Mouse (Mus musculus) heart, embryonic 14.5 days (tissue): ENCODE results near the gene Yjefn3. TPM values are rescaled to one million over a fixed set of nuclear protein-coding genes. Genes with fewer than 3 reads are reported as not detected.
A peak's percentile ranks its signal among the peaks of the same experiment; 100 is the strongest.

Source experiments
- ATAC-seq: fragments of 200-750 bp; cut with Nextera tagmentation; 2 replicates; pipeline ENCODE4 v1.8.0; 2017; ENCODE audit warnings: low read depth, moderate TSS enrichment; ENCODE audit not compliant: insufficient number of reproducible peaks, insufficient read depth, low FRiP score
- H3K27ac ChIP-seq, 2 experiments: fragments of 200-500 bp in 1 of 2; fragments of 300-500 bp in 1 of 2; sonication (generic) in 1 of 2; replicated peaks in 1 of 2; 2 replicates each; pipeline ENCODE4 v1.5.1; 2012 to 2014; ENCODE audit warnings: low read depth in 2 of 2, low read length in 2 of 2, control low read depth in 1 of 2, mild to moderate bottlenecking in 1 of 2, mixed read lengths in 1 of 2; ENCODE audit not compliant: control insufficient read depth in 1 of 2, insufficient read depth in 1 of 2
- H3K27me3 ChIP-seq: fragments of 300-500 bp; sonication (generic); 2 replicates; pipeline ENCODE4 v1.6.1; 2014; ENCODE audit warnings: mild to moderate bottlenecking, low read length, control low read depth; ENCODE audit not compliant: control insufficient read depth, insufficient read depth
- H3K36me3 ChIP-seq: fragments of 300-500 bp; sonication (generic); 2 replicates; pipeline ENCODE4 v1.6.1; 2014; ENCODE audit warnings: mild to moderate bottlenecking, control low read depth, low read length, mixed read lengths; ENCODE audit not compliant: control insufficient read depth, insufficient read depth
- H3K4me1 ChIP-seq, 2 experiments: fragments of 200-500 bp in 1 of 2; fragments of 300-500 bp in 1 of 2; sonication (generic) in 1 of 2; 2 replicates each; pipeline ENCODE4 v1.6.1; 2012 to 2014; ENCODE audit warnings: low read length in 2 of 2, control low read depth in 1 of 2, mixed read lengths in 1 of 2; ENCODE audit not compliant: control insufficient read depth in 2 of 2, insufficient read depth in 2 of 2
- H3K4me2 ChIP-seq: fragments of 300-500 bp; sonication (generic); 2 replicates; pipeline ENCODE4 v1.6.1; 2014; ENCODE audit warnings: mild to moderate bottlenecking, low read length
- H3K4me3 ChIP-seq, 2 experiments: fragments of 200-500 bp in 1 of 2; fragments of 300-500 bp in 1 of 2; sonication (generic) in 1 of 2; 2 replicates each; pipeline ENCODE4 v1.5.1; 2012 to 2014; ENCODE audit warnings: low read length in 2 of 2, mild to moderate bottlenecking in 2 of 2, control low read depth in 1 of 2, low read depth in 1 of 2, moderate library complexity in 1 of 2; ENCODE audit not compliant: control insufficient read depth in 1 of 2, insufficient read depth in 1 of 2
- H3K9ac ChIP-seq: fragments of 300-500 bp; sonication (generic); 2 replicates; pipeline ENCODE4 v1.6.1; 2014; ENCODE audit warnings: mild to moderate bottlenecking, low read length
- H3K9me3 ChIP-seq: fragments of 300-500 bp; sonication (generic); 2 replicates; pipeline ENCODE4 v1.6.1; 2016; ENCODE audit warnings: low read length, control low read depth; ENCODE audit not compliant: control insufficient read depth
- WGBS: fragments of 180-500 bp; shearing (Covaris S2); extraction: QIAGEN DNeasy Blood & Tissue Kit; methylation state at CpG from one replicate; pipeline ENCODE4 v1.1.7; 2014; 5-methylcytosine and 5-hydroxymethylcytosine counted together
- polyA plus RNA-seq: library from polyadenylated mRNA; unstranded; fragments of >200 nt; fragmentation: Nextera tagmentation; extraction: Ambion mirVana; gene quantifications from 2 replicates; pipeline ENCODE4 v1.2.1, GENCODE M21; 2014

The Yjefn3 gene
- polyA plus RNA-seq, 1 experiment from 2014 or later: 8.4 TPM

DNA sequence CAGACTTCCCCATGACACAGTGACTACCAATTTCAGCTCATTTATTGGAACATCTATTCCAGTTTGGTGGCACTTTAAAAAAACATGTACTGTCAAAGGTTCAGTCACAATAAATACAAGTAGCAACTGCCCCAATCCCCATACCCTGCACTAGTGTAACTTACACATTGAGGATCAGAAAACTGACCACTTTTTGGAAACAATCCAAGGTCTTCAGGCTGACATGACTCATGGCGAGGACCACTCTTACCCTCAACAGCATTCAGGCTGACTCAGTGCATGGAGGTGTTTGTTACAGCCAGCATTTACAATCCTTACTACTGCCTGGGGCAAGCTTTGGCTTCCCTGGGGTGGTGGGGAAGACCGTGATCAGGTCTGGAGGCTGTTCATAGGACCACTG is 4.6 kb upstream of the Yjefn3 start:
- H3K9ac ChIP-seq: no peak overlapping the region
- no peak overlapping the region for H3K27ac ChIP-seq
- H3K9me3 ChIP-seq: no peaks in the 10 kb centered on the region
- no peaks in the 10 kb centered on the region for H3K27me3 ChIP-seq
- H3K4me1 ChIP-seq: peaks cover 7 to 23% of the 10 kb centered on the region in 2 experiments; a peak in 3 of 4 replicates
- H3K4me2 ChIP-seq: no peak overlapping the region
- WGBS: 70% methylated on average over 2 of the region's 2 CpGs
- no peak overlapping the region for H3K4me3 ChIP-seq
- H3K36me3 ChIP-seq: peaks cover 50% of the 10 kb centered on the region
- no peak for ATAC-seq

DNA sequence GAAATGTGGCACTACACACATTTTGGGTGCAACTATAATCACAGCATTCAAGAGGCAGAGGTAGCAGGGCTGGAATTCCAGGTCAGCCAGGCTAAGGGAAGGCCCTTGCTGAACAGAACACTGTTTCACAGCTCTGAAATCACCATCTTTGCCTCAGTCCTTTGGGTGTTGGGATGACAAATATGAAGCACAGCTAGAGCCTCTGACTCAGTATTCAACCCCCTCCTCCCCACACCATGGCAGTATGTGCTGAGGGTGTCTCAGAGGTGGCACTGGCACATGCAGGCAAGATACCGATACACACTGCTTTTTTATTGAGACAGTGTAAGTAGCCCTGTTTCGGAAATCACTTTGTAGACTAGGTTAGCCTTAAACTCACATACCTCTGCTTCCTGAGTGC is 3.7 kb upstream of the Yjefn3 start:
- ATAC-seq: no peak
- Histone ChIP-seq H3K4me1 (peaks cover 11 to 27% of the 10 kb centered on the region in 2 experiments; a peak in 3 of 4 replicates), H3K9ac (no peak overlapping the region), H3K4me3 (no peak overlapping the region), H3K27ac (no peak overlapping the region), H3K36me3 (peaks cover 42% of the 10 kb centered on the region), H3K27me3 (no peaks in the 10 kb centered on the region), H3K9me3 (no peaks in the 10 kb centered on the region), H3K4me2 (no peak overlapping the region)
- 87% methylated on average over 2 of the region's 2 CpGs for WGBS

DNA sequence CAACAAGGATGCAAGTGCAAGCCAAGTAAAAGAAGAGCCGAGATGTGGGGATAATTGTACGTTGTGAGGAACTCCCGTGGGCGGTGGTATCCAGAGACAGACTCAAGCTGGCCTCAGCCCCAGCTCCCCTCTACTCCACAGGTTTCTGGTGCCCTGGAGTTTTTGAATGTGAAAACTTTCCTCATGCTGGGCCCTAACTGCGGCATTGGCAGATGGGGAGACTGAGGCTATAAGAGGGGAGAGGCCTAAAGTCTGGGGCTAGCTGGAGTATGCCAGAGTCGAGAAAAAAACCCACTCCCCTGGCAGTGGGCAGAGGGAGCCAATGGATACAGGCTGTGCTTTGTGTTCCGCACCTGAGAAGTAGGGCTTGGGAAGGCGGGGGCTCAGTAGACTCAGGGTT is 1.6 kb upstream of the Yjefn3 start:
- no peak for ATAC-seq
- no peaks in the 10 kb centered on the region for H3K9me3 ChIP-seq
- H3K9ac ChIP-seq: no peak overlapping the region
- 76% methylated on average over 8 of the region's 8 CpGs for whole genome bisulfite sequencing
- H3K4me1 ChIP-seq: peaks cover 13 to 39% of the 10 kb centered on the region in 2 experiments; a peak in 3 of 4 replicates
- H3K36me3 ChIP-seq: peaks cover 20% of the 10 kb centered on the region
- no peaks in the 10 kb centered on the region for H3K27me3 ChIP-seq
- no peak overlapping the region; the same call in 1 of the 2 replicates for H3K4me2 ChIP-seq
- H3K4me3 ChIP-seq: no peak overlapping the region
- H3K27ac ChIP-seq: no peak overlapping the region

DNA sequence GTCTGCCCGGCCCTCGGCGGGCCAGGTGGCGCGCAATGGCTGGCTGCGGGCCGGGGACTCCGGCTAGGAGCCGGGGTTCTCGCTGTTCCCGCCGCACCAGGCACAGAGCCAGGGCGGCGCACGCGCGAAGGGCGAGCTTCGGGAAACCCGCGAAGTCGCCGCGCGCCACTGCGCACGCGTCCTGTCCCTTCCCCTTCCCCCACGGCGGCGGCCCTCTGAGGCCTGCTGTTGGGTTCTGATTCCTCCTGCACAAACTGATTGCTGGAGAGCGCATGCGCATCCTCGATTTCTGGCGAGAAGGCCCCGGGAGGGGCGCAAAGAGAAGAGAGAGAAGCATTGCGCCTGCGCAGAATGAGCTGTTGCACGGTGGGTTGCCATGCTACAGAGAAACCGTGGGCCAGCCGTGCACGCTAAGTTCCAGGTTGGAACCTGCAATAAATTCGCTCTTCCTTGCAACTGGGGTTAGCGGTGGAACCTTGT is 591 bp upstream of the Yjefn3 start:
- peak overlapping the region; percentile 78 to 96 for H3K27ac ChIP-seq

DNA sequence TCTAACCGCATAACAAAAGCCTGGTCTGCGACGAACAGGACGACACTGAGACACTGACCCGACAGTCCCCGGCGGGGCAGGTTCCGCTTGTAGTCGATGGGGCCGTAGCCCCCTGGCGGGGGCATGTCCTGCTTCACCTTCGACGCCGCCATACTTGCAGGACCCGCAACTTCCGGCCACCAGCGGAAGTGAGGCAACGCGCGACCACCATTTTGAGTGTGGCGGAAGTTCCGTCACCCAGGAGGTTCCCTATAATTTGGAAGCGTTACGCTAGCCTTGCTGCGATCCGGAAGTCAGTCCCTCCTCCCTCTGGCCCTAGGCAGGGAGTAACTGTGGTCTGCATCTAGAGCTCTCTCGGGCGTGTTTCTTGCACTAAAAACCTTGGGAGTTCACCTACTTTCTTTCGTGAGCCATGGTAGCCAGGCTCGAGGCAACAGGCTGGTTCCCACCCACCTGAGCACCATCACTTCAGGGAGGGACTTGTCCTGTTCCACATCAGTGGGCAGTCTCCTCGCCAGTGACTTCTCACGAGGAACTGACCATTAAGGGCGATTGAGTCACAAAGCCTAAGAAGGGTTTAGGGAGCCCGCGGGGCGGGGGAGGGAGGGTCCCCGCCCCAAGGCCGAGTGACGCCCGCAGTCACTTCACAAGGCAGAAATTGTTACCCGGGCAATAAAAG is 889 bp downstream of the Yjefn3 start:
- H3K9me3 ChIP-seq: no peaks in the 10 kb centered on the region
- H3K27ac ChIP-seq: peak overlapping the region; percentile 90 to 96
- ATAC-seq: peak; percentile 63
- peaks cover 15 to 45% of the 10 kb centered on the region in 2 experiments for H3K4me1 ChIP-seq
- no peaks in the 10 kb centered on the region for H3K27me3 ChIP-seq
- peak overlapping the region; percentile 97 for H3K4me2 ChIP-seq
- WGBS: 3% methylated on average over 41 of the region's 41 CpGs
- H3K9ac ChIP-seq: peak overlapping the region; percentile 96
- H3K4me3 ChIP-seq: peak overlapping the region; percentile 65 to 81
- H3K36me3 ChIP-seq: peaks cover 14% of the 10 kb centered on the region

More for the DNA sequence above, 591 bp upstream of the Yjefn3 start:
- H3K4me2 ChIP-seq: peak overlapping the region; percentile 97
- peaks cover 16% of the 10 kb centered on the region for H3K36me3 ChIP-seq
- peak; percentile 85 for ATAC-seq
- peaks cover 13 to 39% of the 10 kb centered on the region in 2 experiments; a peak in 3 of 4 replicates for H3K4me1 ChIP-seq
- H3K9me3 ChIP-seq: no peaks in the 10 kb centered on the region
- H3K9ac ChIP-seq: peak overlapping the region; percentile 96
- H3K4me3 ChIP-seq: peak overlapping the region; percentile 65 to 81
- WGBS: under 1% methylated on average over 45 of the region's 45 CpGs
- no peaks in the 10 kb centered on the region for H3K27me3 ChIP-seq

DNA sequence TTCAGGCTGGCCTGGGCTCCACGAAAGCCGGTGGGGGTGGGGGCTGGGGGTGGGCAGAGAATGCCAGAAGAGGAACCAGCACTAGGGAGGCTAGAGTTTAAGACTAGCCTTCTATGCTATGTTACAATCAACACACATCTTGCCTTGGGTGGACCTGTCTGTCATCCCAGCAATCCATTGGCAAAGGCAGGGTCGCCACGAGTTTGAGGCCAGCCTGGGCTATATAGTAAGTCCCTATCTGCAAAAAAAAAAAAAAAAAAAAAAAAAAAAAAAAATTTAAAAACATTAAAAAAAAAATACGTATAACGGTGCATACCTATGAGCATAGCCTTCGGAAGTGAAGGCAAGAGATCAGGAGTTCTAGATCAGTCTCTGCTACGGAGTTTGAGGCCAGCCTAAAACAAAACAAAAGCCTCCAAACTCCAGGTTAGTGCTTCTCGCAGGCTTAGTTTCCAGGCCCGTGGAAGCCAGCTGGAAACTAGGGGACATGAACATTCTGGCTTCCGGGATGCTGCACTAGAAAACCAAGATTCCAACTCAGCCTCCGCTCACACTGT is 1.5 kb downstream of the Yjefn3 start:
- Histone ChIP-seq H3K27ac (peak overlapping the region; percentile 90 to 96), H3K4me2 (peak overlapping the region; percentile 97), H3K9ac (peak overlapping the region; percentile 96), H3K27me3 (no peaks in the 10 kb centered on the region), H3K36me3 (peaks cover 20% of the 10 kb centered on the region), H3K4me1 (peaks cover 15 to 47% of the 10 kb centered on the region in 2 experiments), H3K9me3 (no peaks in the 10 kb centered on the region), H3K4me3 (peak overlapping the region; percentile 65 to 81)
- 15% methylated on average over 12 of the region's 12 CpGs for WGBS
- no peak; the same call in 1 of the 2 replicates for ATAC-seq

DNA sequence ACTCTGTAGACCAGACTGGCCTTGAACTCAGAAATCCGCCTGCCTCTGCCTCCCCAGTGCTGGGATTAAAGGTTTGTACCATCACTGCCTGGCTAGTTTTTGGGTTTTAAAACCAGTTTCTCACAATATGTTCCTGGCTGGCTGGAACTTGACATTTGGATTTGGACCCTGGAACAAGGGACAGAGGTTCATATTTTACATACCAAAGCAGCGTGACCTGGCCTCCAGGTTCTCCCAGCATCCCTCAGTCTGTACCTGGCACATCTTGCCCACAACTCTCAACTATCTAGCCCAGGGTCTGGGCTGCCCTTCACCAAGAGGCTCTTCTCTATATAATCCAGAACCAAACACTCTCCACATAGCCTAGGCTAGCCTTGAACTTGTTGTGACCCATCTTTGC is 2.6 kb downstream of the Yjefn3 start:
- Histone ChIP-seq H3K9ac (no peak overlapping the region), H3K4me1 (peaks cover 21 to 58% of the 10 kb centered on the region in 2 experiments), H3K9me3 (no peaks in the 10 kb centered on the region), H3K36me3 (peaks cover 29% of the 10 kb centered on the region), H3K4me2 (peak overlapping the region; percentile 97), H3K27ac (no peak overlapping the region), H3K4me3 (no peak overlapping the region), H3K27me3 (no peaks in the 10 kb centered on the region)
- WGBS: 96% methylated on average over 2 of the region's 2 CpGs
- ATAC-seq: no peak
